Mouse (Mus musculus): ENCODE data around the gene Glb1l2.

DNA sequence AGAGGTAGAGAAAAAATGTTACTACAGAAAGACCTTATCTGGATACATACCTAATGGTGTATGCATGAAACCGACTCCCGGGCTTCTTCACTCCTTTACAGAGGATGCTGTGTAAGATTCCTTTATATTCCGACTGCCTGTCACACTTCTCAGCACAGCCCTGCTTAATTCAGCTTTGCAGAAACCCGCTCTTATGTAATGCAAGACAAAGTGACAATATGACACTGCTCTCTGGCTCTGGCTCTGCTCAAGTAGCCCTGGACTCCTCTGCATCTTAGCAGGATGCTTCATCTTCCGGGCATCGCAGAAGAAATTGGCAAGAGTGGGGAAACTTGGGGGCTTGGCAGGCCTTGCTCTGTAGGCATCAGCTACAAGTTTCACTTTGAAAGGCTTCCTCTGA is 43.8 kb downstream of the Glb1l2 start:
- no peak for TF ChIP-seq CTCF (IDR thresholded peaks at IDR 0.05; ENCODE audit: control insufficient read depth, insufficient read depth, insufficient read length)
- TF ChIP-seq MYOD1 (IDR thresholded peaks at IDR 0.05; ENCODE audit: control insufficient read depth, insufficient read length, low read depth), result no peak
- no peak for TF ChIP-seq CEBPB (IDR thresholded peaks at IDR 0.05; ENCODE audit: low read depth)
- TF ChIP-seq USF1 (IDR thresholded peaks at IDR 0.05; ENCODE audit: low read depth), result no peak
- no peak for TF ChIP-seq MYOG (IDR thresholded peaks at IDR 0.05; ENCODE audit: control insufficient read depth, extremely low read depth, insufficient read length)
